Mouse (Mus musculus): ENCODE measurements around the gene Rab5c.
A peak's percentile ranks its signal among the peaks of the same experiment; 100 is the strongest.

Rab5c gene

DNA sequence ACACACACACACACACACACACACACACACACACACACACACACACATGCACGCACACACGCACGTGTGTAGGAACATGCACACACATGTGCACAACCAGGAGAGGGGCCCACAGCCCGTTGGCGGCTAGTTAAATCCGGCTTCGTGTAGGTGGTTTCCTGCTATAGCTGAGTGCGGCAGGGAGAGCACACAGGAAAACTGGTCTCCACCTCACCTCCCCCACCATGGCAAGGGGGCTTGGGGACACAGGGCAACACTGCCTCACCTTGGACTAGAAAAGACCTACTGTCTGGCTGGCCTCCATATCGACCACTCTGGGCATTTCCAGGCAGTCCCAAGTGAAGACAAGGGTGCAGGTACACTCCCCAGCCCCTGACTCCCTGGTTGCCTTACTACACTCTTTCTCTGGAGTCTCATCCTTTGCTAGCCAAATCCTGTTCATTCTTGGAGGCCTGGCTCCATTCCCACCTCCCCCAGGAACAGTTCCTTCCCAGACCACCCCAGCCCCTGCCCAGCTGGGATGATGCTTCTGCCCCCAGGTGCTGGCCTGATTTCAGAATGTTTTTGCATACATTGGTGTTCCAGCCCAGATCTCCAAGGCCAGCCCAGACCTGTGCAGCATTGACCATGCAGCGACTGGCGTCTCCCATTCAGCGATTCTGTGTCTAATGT, 16.1 kb upstream of the Rab5c start:
- DNase-seq (ENCODE audit: low spot score in 2 of 2): no peak

- DNase-seq (ENCODE audit: low spot score in 2 of 2): no peak
Measured at GRCm38 (mm10) chr11:100752294-100752693, 14.3 kb upstream of the Rab5c start.

- no peak for DNase-seq (ENCODE audit: low spot score in 2 of 2)
Measured at GRCm38 (mm10) chr11:100750127-100750526, 12.1 kb upstream of the Rab5c start.

- DNase-seq (ENCODE audit: low spot score in 2 of 2): no peak
Measured at GRCm38 (mm10) chr11:100749469-100749868, 11.5 kb upstream of the Rab5c start.

- no peak for DNase-seq (ENCODE audit: low spot score in 2 of 2)
Measured at GRCm38 (mm10) chr11:100748620-100749019, 10.6 kb upstream of the Rab5c start.

- DNase-seq (ENCODE audit: low spot score in 2 of 2): no peak
Measured at GRCm38 (mm10) chr11:100747114-100747513, 9.1 kb upstream of the Rab5c start.

DNA sequence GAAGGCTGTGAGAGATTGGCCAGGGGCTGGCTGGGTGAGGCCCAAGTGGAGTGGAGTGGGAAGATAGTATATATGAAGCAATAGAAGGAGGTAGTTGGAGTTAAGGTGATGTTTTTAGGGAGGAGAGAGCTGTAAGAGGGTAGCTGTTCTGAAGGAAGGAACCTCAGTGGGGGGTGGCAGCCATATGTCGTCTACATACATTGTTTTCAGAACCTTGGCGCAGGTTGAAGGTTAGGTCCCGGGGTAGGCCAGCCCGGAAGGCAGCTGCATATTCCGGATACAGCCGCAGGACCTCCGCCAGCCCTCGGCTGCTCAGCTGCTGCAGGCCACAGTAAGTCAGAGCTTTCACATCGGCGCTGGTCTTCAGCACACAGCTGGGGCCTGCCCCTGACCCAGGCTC, 8.5 kb upstream of the Rab5c start:
- DNase-seq (ENCODE audit: low spot score in 2 of 2): no peak

DNA sequence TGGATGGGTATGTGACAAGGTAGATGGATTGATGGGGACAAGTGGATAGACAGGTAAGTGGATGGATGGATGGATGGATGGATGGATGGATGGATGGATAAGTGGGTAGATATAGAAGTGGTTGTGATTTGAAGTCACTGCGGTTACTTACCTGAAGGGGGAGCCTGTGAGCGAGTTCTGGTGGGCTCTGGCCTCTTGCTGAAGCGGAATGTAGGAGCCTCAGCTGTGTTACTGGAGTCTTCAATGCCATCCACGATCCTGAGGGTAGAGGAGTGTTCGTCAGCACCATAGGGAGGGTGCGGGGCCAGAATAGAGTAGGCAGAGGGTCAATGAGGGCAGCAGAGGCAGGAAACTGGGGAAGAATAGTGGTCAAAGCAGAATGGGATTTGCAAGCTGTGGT, 7.1 kb upstream of the Rab5c start:
- peak in 1 of 2 experiments; percentile 69 for DNase-seq (ENCODE audit: low spot score in 2 of 2)

DNA sequence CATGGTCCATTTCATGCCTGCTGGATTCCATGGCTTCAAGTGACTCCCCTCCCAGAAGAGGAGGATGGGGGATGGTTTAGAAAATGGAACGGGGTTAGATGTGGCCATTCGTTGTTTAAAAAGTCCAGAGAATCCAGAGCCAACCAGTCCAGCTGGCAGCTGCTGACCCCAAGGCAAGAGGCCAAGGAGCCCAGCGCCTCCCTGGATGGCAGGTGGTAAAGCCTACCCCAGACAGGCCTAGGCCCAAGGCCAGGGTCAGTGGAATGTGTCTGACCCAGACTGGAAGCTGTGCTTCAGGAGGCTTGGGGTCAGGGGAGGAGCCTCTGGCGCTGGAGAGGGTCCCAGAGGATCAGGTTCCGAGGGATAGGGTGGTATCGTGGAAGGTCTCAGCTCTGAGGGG, 3.3 kb upstream of the Rab5c start:
- no peak for DNase-seq (ENCODE audit: low spot score in 2 of 2)

DNA sequence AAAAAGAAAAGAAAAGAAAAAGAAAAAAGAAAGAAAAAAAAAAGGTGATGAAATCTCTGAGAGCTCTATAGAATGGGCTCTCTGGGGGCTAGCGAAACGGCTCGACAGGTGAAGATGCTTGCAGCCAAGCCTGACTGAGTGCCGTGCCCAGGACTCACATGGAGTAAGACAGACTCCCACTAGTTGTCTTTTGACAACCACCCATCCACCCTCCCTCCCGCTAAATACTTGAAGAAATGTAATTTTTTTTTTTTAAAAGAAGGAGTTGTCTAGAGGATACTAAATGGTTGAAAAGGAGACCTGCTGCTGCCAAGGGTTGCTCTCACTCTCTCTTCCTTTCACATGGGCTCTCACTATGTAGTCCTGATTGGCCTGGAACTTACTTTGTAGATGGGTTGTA, 734 bp upstream of the Rab5c start:
- DNase-seq (ENCODE audit: low spot score in 2 of 2): peak in 1 of 2 experiments; percentile 45

GRCm38 (mm10) chr11:100737105-100737733, 796 bp downstream of the Rab5c start:
- peak; percentile 44 to 48 for DNase-seq (ENCODE audit: low spot score in 2 of 2)

- DNase-seq (ENCODE audit: low spot score in 2 of 2): no peak
Measured at GRCm38 (mm10) chr11:100736746-100737080, 1.3 kb downstream of the Rab5c start.

- DNase-seq (ENCODE audit: low spot score in 2 of 2): peak; percentile 39 to 46
Measured at GRCm38 (mm10) chr11:100735954-100736745, 1.9 kb downstream of the Rab5c start.

- no peak for DNase-seq (ENCODE audit: low spot score in 2 of 2)
Measured at GRCm38 (mm10) chr11:100735134-100735865, 2.7 kb downstream of the Rab5c start.

DNA sequence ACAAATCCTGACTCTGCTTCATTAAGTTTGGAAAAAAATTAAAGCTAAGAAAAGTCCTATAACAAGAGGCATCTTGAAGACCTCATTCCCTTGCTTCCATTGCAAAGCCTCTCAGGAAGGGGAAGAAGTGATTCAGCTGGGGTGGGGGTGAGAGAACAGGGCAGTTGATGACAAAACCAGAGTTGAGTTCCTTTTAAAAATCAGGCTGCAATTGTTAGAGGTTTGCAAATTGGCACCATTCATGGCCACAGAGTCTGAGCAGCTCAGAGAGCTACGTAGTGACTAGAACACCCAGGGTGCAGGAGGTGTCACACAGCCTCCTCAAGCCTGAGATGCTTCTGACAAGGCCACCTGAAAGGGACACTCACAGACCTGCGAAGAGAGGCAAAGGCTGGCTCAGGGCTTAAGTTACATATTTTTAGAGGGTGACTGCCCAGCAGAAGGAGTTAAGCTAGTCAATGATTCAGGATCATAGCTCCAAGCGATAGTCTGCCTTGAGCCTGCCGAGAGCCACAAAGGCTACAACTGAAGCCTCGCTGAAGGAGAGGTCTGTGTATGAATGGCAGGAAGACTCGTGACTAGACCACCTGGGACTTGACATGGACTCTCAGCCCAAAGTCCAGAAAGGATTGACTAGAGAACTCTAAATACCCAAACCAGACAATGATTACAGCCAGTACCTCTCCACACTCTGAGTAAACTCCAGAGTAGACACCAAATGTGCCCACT, 7.4 kb downstream of the Rab5c start:
- DNase-seq (ENCODE audit: low spot score in 2 of 2): no peak

- DNase-seq (ENCODE audit: low spot score in 2 of 2): no peak
Measured at GRCm38 (mm10) chr11:100729976-100730375, 8.0 kb downstream of the Rab5c start.

DNA sequence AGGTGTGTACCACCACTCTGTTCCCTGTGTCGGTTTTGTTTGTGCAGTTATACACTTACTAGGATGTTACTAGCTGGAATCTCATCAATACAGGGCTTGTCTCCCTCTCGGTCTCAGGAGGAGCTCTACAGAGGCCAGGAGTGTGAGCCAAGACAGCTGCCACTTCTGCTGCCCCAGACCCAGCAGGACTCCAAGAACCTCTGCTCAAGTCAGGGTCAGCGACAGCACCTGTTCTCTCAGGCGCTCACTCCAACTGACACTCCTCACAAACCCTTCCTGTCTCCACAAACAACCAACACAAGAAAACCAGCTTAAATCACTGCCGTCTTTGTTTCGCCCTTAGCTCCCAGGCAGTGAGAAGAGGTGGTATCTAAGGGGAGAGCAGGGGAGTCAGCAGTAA, 9.4 kb downstream of the Rab5c start:
- DNase-seq (ENCODE audit: low spot score in 2 of 2): no peak

- DNase-seq (ENCODE audit: low spot score in 2 of 2): no peak
Measured at GRCm38 (mm10) chr11:100727201-100727600, 10.8 kb downstream of the Rab5c start.

DNA sequence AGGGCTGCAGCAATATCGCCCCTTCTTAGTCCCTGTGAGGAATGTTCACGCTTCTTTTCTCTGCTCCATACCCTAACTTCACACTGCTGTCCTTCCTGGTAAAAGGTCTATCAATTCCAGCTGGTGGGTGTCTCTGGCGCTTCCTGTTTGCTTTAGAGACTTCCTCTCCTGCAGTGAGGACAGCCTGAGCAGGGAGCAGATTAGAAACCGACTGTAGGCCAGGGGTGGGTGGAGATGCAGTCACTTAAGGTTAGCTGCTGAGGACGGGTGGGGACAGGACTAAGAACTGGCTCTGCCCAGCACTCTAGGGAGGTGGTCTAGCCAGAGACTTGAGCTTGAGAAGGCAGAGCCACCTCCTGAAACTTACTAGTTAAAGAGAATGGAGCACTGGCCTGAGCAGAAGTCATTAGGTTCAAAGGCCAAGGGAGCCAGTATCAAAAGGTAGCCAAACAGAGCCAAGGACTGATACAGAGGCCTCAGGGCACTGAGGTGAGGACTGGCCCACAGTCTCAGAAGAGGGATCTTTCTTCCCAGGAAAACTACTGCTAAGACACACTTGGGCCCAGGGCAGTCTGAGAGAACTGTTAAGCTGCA, 13.0 kb downstream of the Rab5c start:
- DNase-seq (ENCODE audit: low spot score in 2 of 2): no peak

DNA sequence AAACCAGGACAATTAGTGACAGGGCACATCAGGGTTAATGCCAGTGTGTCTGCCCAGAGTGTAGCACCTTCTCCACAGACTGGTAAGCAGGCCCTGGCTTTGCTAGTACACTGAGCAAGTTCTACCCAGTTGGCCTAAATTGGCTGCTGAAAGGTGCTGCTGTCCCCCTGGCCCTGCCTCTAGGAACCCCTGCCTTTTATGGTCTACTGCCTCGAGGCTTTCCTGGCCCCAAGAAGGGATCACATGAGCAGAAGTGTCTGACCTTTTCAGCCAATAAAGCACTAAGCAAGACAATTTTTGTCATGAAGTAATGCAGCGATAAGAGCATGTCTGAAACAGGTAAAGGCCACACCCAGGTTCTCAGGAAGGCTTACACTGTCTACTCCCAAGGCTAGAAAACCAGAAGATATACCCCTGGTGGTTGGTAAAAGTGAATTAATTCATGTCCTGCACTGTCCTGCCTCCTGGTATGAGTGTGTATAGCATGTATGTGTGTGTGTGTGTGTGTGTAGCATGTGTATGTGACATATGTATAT, 15.5 kb downstream of the Rab5c start:
- no peak for DNase-seq (ENCODE audit: low spot score in 2 of 2)
